Comparison of ENCODE assay signal across 8 mouse cellular contexts in the genomic region with DNA sequence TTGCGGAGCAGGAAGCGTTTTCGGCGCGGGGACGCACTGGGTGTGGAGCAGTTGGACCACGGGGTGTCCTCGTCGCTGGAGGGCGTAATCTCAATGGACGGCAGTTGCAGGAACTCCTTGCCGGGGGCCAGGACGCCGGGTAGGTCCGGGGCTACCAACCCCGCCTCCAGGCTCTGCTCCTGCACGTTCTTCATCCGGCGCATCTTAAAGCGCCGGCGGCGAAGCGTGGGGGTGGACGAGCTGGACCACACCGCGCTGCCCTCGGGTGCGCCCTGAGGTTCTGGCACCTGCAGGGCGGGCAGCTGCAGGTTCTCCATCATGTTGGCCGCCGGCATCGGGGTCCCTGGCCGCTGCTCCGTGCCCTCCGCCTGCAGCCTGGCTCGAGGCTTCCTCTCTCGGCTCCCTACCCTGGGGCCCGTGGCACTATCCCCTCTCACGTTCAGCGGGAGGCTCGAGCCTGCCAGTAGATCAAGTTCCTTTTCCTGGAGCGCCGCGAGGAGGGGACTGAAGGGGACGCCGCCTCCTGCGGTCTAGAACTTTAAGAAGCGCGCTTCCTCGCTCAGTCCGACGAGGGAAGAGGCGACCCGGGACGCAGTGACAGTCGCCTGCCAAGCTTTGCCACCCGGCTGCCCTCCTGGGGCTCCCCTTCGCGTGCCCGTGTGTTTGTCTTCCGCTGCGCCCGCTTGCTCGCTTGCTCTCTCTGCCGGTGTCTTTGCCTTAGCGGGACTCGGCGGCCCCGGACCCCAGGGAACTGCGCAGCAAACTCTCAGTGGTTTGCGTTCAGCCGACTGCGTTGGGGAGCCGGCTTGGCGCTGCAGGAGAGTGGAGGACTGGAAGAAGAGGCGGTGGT.
DNase-seq lines count a peak whose midpoint lies in the region; ATAC-seq and TF ChIP-seq lines count a peak whose summit lies in the region.

No protein-coding gene starts in this region.

- peaks cover 15% of the 10 kb centered on the region for H3K4me1 ChIP-seq in hindbrain, embryonic 15.5 days (replicated peaks)
- H3K4me1 ChIP-seq in limb, embryonic 14.5 days (ENCODE audit: control insufficient read depth, insufficient read depth, low read length), result peaks cover 8% of the 10 kb centered on the region; the same call in 1 of the 2 replicates
- H3K4me1 ChIP-seq in midbrain, embryonic 14.5 days (ENCODE audit: control insufficient read depth, insufficient read depth, low read length), result peaks cover 12% of the 10 kb centered on the region; the same call in 1 of the 2 replicates

- WGBS in hindbrain, embryonic 15.5 days, result 0% methylated on average over 77 of the region's 77 CpGs
- 0% methylated on average over 67 of the region's 77 CpGs for WGBS in limb, embryonic 14.5 days
- under 1% methylated on average over 77 of the region's 77 CpGs for WGBS in midbrain, embryonic 14.5 days

- peak; percentile 55 for ATAC-seq in hindbrain, embryonic 15.5 days (ENCODE audit: low FRiP score, low read depth)
- peak; percentile 42 for ATAC-seq in limb, embryonic 14.5 days (ENCODE audit: low FRiP score, low read depth)
- ATAC-seq in midbrain, embryonic 14.5 days (ENCODE audit: low FRiP score, low TSS enrichment), result peak; percentile 62

- DNase-seq in ZHBTc4 (ENCODE audit: low read depth, low spot score), result peak; percentile 80
- peak; percentile 73 to 75 for DNase-seq in cerebellum, postnatal 14 days
- DNase-seq in gastrocnemius, adult 18-20 months (ENCODE audit: low spot score), result peak; percentile 46
- peak; percentile 28 for DNase-seq in limb, embryonic 14.5 days (ENCODE audit: low spot score)
- peak; percentile 75 for DNase-seq in midbrain, embryonic 14.5 days
- DNase-seq in spleen, adult 12 weeks (ENCODE audit: low spot score), result peak; percentile 6
- DNase-seq in adipocyte (ENCODE audit: low spot score), result no peak

- no peaks in the 10 kb centered on the region for H3K36me3 ChIP-seq in hindbrain, embryonic 15.5 days
- H3K36me3 ChIP-seq in limb, embryonic 14.5 days (ENCODE audit: control insufficient read depth, insufficient read depth, low read length), result no peaks in the 10 kb centered on the region
- no peaks in the 10 kb centered on the region for H3K36me3 ChIP-seq in midbrain, embryonic 14.5 days (ENCODE audit: control insufficient read depth, insufficient read depth, low read length)

- no peak for TF ChIP-seq POLR2A in limb, embryonic 14.5 days (IDR thresholded peaks at IDR 0.05; ENCODE audit: borderline replicate concordance, extremely low read depth, insufficient read depth, insufficient read length)

- peak overlapping the region; percentile 21 for H3K27ac ChIP-seq in hindbrain, embryonic 15.5 days (replicated peaks)
- 0 out of 2 replicates have a peak overlapping the region, but pooled peaks have one; percentile 52 for H3K27ac ChIP-seq in limb, embryonic 14.5 days (replicated peaks; ENCODE audit: low read depth, low read length)
- H3K27ac ChIP-seq in midbrain, embryonic 14.5 days (replicated peaks; ENCODE audit: low read depth, low read length), result no peak overlapping the region; the same call in 1 of the 2 replicates

- peak overlapping the region; percentile 44 for H3K9ac ChIP-seq in hindbrain, embryonic 15.5 days
- H3K9ac ChIP-seq in limb, embryonic 14.5 days (ENCODE audit: low read depth, low read length, severe bottlenecking), result peak overlapping the region; percentile 59
- H3K9ac ChIP-seq in midbrain, embryonic 14.5 days (replicated peaks; ENCODE audit: low read length), result peak overlapping the region; percentile 60

- 0 out of 2 replicates have a peak, but pooled peaks cover 4% of the 10 kb centered on the region for H3K27me3 ChIP-seq in hindbrain, embryonic 15.5 days
- H3K27me3 ChIP-seq in limb, embryonic 14.5 days (ENCODE audit: control insufficient read depth, insufficient read depth, low read length), result no peaks in the 10 kb centered on the region
- peaks cover 17% of the 10 kb centered on the region; the same call in 1 of the 2 replicates for H3K27me3 ChIP-seq in midbrain, embryonic 14.5 days (ENCODE audit: control insufficient read depth, insufficient read depth, low read length)

- H3K4me2 ChIP-seq in hindbrain, embryonic 15.5 days, result peak overlapping the region; percentile 94
- H3K4me2 ChIP-seq in limb, embryonic 14.5 days (replicated peaks; ENCODE audit: low read depth, low read length, severe bottlenecking), result peak overlapping the region; percentile 99
- peak overlapping the region; percentile 96 for H3K4me2 ChIP-seq in midbrain, embryonic 14.5 days (ENCODE audit: low read length)

- no peaks in the 10 kb centered on the region for H3K9me3 ChIP-seq in hindbrain, embryonic 15.5 days
- no peaks in the 10 kb centered on the region for H3K9me3 ChIP-seq in limb, embryonic 14.5 days (ENCODE audit: control insufficient read depth, low read length)
- H3K9me3 ChIP-seq in midbrain, embryonic 14.5 days (ENCODE audit: control insufficient read depth, low read length), result no peaks in the 10 kb centered on the region

- peak overlapping the region; percentile 50 for H3K4me3 ChIP-seq in hindbrain, embryonic 15.5 days
- H3K4me3 ChIP-seq in limb, embryonic 14.5 days (replicated peaks; ENCODE audit: low read length), result peak overlapping the region; percentile 62
- peak overlapping the region; percentile 52 for H3K4me3 ChIP-seq in midbrain, embryonic 14.5 days (replicated peaks; ENCODE audit: low read depth, low read length)
